Mouse (Mus musculus) erythroblast, embryonic 14.5 days (primary cell): Measurements from ENCODE around the gene Smyd3.

Experiments used
- GATA1 ChIP-seq: IDR thresholded peaks from 2 replicates; pipeline ENCODE4 v1.6.1; 2012; ENCODE audit warnings: low read length, inconsistent platforms, mixed read lengths
- TAL1 ChIP-seq: IDR thresholded peaks from 3 replicates; pipeline ENCODE4 v1.6.1; 2012; ENCODE audit warnings: low read length, inconsistent platforms, mixed read lengths

DNA sequence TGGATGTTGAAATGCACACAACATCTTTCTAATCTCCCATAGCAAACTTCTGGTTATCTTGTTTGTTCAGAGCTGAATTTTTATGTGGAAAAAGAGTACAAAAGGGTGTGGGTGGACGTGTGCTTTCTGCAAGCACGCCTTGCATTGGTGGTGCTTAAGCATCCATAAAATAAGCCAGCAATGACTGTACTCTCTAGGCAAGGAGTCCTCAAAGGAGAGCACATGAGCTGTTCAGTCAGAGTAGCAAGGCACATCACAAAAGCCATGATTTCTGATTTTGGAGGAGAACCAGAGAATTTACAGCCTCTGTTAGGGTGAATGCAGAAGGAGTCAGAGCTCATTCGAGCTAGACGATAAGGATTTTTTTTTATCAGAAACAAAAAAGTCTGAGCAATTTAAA, 343.6 kb downstream of the Smyd3 start:
- no peak for TF ChIP-seq TAL1
- TF ChIP-seq GATA1, result no peak
